Mouse (Mus musculus): ENCODE data around the gene Mcam. TPM values are rescaled to one million over a fixed set of nuclear protein-coding genes. Genes with fewer than 3 reads are reported as not detected.
A peak's percentile ranks its signal among the peaks of the same experiment; 100 is the strongest.
"Not testable (repeated sequence)": the region's sequence is repeated elsewhere in the genome, so short reads cannot be mapped to it uniquely, and the experiment has no call there.

Gene Mcam
- total RNA-seq, 4 experiments from 2014 or later = 21.4 to 70.9 (median 38.2) TPM

DNA sequence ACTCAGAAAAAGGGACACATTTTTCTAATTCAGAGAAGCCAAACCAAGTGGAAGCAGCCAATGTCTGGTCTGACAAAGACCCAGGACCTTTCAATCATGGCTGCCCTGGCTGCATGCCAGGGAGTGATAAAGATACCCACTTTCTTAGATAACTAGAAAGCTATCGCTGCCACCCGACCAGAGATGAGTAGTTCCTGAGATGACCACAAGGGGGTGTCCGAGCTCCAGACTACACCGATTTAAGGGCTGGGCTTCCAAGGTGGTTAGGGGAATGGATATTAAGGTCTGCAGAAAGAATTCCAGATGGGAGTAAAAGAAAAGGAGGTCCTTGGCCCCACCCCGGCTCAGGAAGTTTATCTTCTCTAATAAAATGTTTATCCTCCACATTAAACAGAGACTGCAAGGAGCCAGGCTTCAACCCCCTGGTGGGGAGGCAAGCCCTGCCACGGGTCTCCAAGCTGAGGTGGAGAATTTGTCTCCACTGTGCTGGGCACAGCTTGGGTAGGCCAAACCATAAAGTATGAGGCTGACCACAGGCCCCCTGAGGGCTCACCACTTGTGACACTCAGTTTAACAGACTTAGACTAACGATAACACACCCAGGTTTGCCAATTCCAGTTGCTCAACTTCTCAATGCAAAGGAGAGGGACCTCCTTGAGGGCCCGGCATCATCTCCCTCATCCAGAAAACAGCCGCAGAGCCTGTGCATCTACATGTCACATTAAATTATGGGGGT is 24.7 kb upstream of the Mcam start:
- no peak for DNase-seq

DNA sequence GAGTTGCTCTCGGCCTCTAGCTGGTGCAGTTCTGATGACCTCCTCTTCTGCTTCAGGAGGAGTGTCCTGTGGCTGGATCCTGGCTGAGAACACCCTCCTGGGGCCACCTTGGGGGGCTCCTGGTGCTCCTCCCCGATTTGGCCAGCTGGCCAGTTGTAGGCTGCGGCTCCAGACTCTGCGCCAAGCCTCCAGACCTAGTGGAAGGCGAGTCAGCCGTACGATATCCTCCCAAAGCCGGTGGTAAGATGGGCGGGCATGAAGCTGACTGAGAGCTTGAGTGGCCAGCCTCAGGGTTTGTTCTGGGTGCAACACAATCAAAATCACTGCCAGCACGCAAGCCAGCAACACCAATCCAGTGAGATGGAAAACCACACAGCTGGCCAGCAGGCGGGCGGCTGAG is 22.4 kb upstream of the Mcam start:
- DNase-seq = not testable (repeated sequence)

DNA sequence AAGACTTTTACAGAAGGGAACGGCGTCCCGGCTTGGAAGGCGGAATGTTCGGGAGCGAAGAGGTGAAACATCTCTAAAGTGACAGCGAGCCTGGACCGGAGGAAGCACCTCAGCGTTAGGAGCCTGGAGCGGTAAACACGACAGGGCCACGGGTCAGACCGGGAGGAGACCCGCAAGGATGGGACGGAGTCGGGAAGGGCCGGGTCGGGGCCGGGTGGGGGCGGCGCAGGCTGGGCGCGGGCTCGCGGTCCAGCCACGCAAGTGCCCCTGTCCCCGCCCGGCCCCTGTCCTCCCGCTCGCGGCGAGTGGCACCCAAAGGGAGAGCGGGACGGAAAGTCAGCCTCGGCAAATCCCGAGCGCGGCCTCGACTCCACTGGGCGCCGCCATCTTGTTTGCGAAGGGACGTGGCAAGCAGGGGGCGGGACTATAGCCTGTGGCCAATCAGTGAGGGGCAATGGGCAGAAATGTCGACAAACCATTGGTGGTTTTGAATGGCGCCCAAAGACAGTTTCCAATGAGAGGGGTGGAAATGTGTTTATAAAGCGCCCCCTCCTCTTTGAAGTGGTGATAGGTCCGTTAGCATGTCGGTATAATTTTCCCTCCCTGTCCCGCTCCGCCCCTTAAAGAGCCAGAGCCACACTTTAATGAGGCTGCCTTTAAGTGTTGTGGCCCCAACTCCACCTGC is 21.0 kb upstream of the Mcam start, which contains the start of the genes Gm49380 and Rnf26:
Gm49380 (minus strand) TSS at position 396 of the 685 bp plus-strand sequence.
Rnf26 (minus strand) TSS at position 413 of the 685 bp plus-strand sequence.
- peak; percentile 96 for DNase-seq

GRCm38 (mm10) chr9:44114453-44114852 is 19.8 kb upstream of the Mcam start:
- no peak for DNase-seq

DNA sequence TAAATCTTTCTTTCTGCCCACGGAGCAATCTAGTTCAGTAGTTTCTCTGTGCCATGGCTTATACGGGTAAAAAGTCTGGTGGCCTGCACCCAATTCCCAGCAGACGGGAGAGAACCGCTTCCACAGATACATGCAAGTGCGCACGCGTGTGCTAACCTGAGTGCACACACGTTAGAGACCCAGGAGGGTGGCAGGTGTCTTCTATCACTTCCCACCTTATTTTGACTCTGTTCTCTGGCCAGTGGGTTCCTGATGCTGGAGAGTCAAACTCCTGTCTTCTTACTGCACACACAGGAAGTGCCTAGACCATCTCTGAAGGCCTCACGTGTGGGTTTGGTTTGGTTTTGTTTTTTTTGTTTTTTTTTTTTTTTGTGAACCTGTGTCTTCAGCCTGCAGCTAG is 18.7 kb upstream of the Mcam start:
- DNase-seq = no peak

DNA sequence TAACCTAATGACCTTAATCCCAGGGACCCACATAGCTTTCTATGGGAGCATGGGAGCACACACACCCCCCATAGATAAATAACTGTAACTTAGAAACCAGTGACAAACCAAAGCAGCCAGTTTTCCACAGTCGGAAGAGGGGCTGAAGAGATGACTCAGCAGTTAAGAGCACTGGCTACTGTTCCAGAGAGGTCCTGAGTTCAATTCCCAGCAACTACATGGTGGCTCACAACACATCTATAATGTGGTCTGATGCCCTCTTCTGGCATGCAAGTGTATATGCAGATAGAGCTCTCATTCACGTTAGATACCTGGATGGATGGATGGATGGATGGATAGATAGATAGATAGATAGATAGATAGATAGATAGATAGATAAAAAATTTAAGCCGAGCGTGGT is 18.1 kb upstream of the Mcam start:
- no peak for DNase-seq

GRCm38 (mm10) chr9:44119011-44119410 is 15.3 kb upstream of the Mcam start:
- DNase-seq = no peak

DNA sequence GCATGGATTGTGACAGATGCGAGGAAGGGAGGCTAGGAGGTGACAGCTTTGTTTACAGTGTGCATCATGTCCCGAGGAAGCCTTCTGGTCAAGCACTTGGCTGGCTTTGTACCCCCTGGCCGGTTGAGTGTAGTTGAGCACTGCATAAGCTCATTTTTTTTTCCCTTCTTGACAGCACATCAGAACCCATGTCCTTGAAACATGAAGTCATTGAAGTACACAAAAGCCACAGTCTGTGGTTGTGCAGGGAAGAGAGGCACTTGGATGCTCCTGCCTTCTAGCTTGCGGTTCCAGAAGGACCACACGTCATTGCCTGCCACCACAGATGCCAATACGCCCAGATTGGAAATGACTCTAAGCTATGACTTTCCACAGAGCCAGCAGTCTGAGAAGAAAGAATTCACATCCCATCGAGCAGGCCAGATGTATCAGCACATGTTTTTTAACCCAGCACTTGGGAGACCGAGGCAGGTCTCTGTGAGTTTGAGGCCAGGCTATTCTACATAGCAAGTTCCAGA is 14.3 kb upstream of the Mcam start:
- no peak for DNase-seq

- no peak for DNase-seq
These were observed 10.0 kb upstream of the Mcam start for GRCm38 (mm10) chr9:44124317-44124716.

GRCm38 (mm10) chr9:44125026-44125425 is 9.2 kb upstream of the Mcam start:
- DNase-seq = no peak

DNA sequence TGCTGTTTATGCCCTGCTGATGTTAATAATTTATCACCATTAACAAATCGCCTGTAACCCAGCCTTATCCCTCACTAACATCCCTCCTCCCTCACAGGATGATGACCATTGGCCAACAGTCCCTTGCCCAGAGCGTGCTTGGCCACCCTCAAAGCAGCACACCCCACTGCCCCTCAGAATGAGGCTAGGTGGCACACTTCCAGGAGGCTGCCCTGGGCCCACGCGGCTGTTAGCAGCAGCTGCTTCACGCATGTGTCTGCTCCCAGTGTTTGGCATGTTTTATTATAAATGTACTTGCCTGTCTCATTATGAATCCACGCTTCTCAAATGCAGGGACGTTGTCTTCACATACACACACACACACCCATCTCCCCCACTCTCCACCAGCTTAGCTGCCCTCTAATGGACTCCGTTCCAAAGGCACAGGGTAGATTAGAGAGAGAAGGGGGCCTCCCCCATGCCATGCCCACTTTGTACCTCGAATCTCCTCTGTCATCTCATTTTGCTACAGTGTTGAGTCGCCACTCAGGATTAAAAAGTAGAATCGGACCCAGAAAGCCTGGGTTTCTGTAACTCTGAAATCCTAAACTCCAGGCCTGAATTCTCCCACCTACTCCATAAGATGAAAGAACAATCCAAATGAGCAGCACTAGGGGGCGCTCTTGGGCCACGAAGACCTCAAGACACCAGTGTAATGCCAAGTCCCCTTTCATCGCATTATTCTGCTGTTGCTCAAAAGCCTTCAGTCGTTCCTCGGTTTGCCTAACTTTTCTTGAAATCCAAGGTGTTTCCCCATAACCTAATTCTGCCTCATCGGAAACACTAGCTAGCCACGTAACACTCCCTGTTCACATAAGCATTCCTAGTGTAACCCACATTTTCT is 8.5 kb upstream of the Mcam start:
- DNase-seq = peak; percentile 75

DNA sequence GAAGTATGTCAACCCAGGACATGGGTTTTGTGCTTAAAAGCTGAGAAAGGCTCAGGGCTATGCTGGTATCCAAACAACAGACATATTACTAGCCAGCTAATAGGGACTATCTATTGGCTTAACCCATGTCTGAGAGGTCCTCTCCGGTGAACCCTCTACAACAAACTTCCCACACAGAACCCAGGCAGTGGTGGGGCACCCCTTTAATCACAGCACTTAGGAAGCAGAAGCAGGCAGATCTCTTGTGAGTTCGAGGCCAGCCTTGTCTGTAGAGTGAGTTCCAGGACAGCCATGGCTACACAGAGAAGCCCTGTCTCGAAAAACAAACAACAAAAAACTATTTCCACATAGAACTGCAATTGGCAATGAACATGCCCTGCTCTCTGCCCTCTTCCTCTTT is 7.5 kb upstream of the Mcam start:
- DNase-seq = no peak

- no peak for DNase-seq
These were observed 6.9 kb upstream of the Mcam start for GRCm38 (mm10) chr9:44127351-44127801.

DNA sequence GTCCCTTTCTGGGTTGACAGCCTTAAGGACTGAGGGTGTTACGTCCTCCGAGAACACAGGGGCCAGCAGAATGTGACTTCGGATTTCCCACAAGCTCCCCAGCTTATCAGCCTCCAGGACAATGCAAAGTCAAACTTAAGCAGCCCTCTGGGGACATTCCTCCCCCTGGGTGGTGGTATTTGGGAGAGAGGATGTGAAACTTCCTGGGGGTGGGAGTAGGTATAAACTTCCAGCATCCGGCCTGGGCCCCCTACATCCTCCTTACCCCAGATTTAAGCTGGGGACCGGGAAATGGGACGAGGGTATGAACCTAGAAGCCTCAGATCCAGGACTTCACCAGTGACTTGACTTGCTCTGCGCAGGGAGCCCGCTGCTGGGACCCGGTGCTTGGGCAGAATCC is 4.6 kb upstream of the Mcam start:
- DNase-seq = no peak

GRCm38 (mm10) chr9:44130034-44130433 is 4.2 kb upstream of the Mcam start:
- peak; percentile 74 for DNase-seq

DNA sequence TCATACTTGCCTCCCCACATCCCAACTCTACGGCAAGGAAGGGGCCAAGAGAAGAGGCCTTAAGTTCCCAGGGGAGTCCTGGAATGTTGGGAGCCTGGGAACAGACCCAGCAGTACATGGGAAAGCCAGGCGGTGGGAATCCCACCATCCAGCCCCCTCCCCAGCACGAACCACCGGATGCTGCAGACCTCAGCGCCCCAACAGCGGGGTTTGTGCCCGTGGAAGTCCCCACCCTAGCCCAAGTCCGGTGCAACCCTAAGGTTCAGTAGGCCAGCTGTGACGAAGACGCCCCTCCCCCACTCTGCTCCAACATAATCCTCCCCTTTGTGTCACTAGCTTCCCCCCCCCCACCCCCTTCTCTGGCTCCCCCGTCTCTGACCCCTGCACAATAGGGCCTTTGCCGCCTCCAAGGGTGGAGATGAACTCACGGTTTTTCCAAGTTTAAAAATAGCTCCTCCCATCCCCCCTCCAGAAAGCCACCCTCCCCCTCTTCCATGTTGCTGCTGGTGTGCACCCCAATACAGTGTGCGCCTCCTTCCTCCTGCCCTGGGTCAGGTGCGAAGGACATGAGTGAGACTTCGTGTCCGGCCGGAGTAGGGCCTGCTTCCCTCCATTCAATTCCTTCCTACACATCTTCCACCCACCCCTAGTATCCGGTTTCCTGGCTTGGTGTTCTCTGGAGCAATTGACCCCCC is 3.5 kb upstream of the Mcam start:
- no peak for DNase-seq

- DNase-seq = no peak
These were observed 3.0 kb upstream of the Mcam start for GRCm38 (mm10) chr9:44131276-44131590.

DNA sequence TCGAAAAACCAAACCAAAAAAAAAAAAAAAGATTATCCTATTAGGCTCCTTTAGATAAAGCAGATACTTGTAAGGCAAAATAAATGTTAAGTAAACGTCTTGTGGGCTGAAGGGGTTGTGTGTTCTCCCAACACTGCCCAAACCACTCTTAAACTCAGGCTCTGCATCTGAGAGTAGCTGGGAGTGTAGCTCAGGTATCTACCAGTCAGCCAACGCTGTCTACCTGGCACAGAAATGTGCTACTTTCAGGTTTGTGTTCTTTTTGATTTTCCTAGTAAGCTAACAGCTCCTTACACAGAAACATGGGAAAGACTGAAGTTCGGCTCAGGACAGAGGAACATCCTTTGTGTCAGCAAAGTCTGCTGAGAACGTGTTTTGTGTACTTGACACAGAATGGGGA is 2.1 kb upstream of the Mcam start:
- DNase-seq = no peak

DNA sequence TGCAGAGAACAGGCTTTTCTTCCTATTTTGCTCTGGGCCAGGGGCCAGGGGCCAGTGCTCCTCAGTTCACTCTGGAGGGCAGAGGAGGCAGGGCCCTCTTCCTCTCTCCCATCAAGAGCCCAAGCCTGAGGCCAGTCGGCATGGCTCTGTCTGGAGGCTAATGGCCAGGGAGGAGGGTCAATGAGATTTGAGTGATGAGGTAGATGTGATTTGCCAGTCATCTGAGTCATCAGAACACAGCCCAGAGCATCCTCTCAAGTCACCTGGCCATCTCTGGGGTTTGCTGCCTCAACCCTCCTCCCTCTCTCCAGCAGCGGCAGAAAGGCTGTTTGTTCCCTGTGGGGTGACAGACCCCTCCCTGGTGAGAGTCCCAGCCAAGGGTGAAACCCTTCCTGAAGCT is 982 bp upstream of the Mcam start:
- DNase-seq = no peak

- peak; percentile 51 for DNase-seq
These were observed 822 bp downstream of the Mcam start for GRCm38 (mm10) chr9:44134851-44135730.

GRCm38 (mm10) chr9:44135731-44136411 is 1.6 kb downstream of the Mcam start:
- DNase-seq = no peak
